Mouse (Mus musculus) liver, adult 2 months (tissue): ENCODE data around the gene Kcnj15. TPM values are rescaled to one million over a fixed set of nuclear protein-coding genes. Genes with fewer than 3 reads are reported as not detected.
A peak's percentile ranks its signal among the peaks of the same experiment; 100 is the strongest.

Source experiments
- DNase-seq: peaks from one replicate; pipeline ENCODE4 v3.0.0-alpha.2; 2011; ENCODE audit warnings: low read depth, low spot score; ENCODE audit errors: extremely low read depth
- H3K27ac ChIP-seq: fragments of 200-500 bp; replicated peaks from 2 replicates; pipeline ENCODE4 v1.5.1; 2012; ENCODE audit warnings: low read depth, mild to moderate bottlenecking, control low read depth, inconsistent platforms, low read length; ENCODE audit not compliant: insufficient read depth
- H3K27me3 ChIP-seq: fragments of 200-500 bp; 2 replicates; pipeline ENCODE4 v1.6.1; 2012; ENCODE audit warnings: mild to moderate bottlenecking, moderate library complexity, low read length, inconsistent platforms; ENCODE audit not compliant: control insufficient read depth, insufficient read depth
- H3K36me3 ChIP-seq: fragments of 200-500 bp; 2 replicates; pipeline ENCODE4 v1.6.1; 2012; ENCODE audit warnings: low read length, inconsistent platforms; ENCODE audit not compliant: control insufficient read depth, insufficient read depth
- H3K4me1 ChIP-seq: fragments of 200-500 bp; 2 replicates; pipeline ENCODE4 v1.6.1; 2011; ENCODE audit warnings: low read length; ENCODE audit not compliant: control insufficient read depth, insufficient read depth
- H3K4me3 ChIP-seq: fragments of 200-500 bp; 2 replicates; pipeline ENCODE4 v1.5.1; 2011; ENCODE audit warnings: low read depth, mild to moderate bottlenecking, control low read depth, low read length, moderate library complexity; ENCODE audit not compliant: insufficient read depth
- H3K79me2 ChIP-seq: fragments of 200-500 bp; 2 replicates; pipeline ENCODE4 v1.6.1; 2012; ENCODE audit warnings: inconsistent platforms, mild to moderate bottlenecking, low read length, moderate library complexity; ENCODE audit not compliant: control insufficient read depth, insufficient read depth
- H3K9ac ChIP-seq: fragments of 200-500 bp; 2 replicates; pipeline ENCODE4 v1.6.1; 2012; ENCODE audit warnings: low read depth, mild to moderate bottlenecking, control low read depth, inconsistent platforms, low read length
- CTCF ChIP-seq: fragments of 200-500 bp; IDR thresholded peaks from 2 replicates; pipeline ENCODE4 v1.5.1; 2011; ENCODE audit warnings: low read depth, low read length, control low read depth
- POLR2A ChIP-seq: fragments of 200-500 bp; IDR thresholded peaks from 2 replicates; pipeline ENCODE4 v1.6.1; 2011; ENCODE audit warnings: low read length, control low read depth; ENCODE audit not compliant: insufficient read depth; ENCODE audit errors: extremely low read depth
- WGBS: fragments of 180-500 bp; shearing (Covaris S2); methylation state at CpG from one replicate; pipeline ENCODE4 v1.1.7; 2018; 5-methylcytosine and 5-hydroxymethylcytosine counted together
- polyA plus RNA-seq: library from polyadenylated mRNA; depleted of rRNA; stranded (reverse); fragments of >200 nt; gene quantifications from 2 replicates; pipeline ENCODE4 v1.2.3, GENCODE M21; 2012
- total RNA-seq: library from RNA; depleted of rRNA; stranded (reverse); fragments of >200 nt; gene quantifications from 2 replicates; pipeline ENCODE4 v1.2.3, GENCODE M21; 2014

The Kcnj15 gene
- total and polyA plus RNA-seq, 2 experiments: 0.06 to 0.18 TPM

DNA sequence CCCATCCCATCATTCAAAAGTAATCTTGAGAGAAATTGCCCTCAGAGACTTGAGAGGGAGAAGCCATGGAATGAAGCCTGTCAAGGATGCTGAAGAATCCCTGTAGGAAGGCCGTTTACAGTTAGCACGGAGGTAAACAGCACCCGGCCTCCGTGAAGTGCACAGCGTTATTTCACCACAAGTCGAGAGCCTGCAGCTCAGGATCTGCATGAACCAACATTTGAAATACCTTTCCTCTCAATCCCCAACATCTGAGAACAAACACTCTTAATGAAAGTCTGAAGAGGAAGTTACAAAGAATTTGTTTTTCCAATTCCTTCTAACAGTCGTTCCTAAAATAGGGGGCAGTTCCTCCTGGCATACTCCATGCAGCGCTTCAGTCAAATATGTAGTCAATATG lies 33.9 kb upstream of the Kcnj15 start:
- no peak for DNase-seq
- no peaks in the 10 kb centered on the region for H3K79me2 ChIP-seq
- 65% methylated on average over 8 of the region's 8 CpGs for WGBS
- no peak overlapping the region for H3K27ac ChIP-seq
- no peak for TF ChIP-seq CTCF
- TF ChIP-seq POLR2A: no peak
- H3K36me3 ChIP-seq: no peaks in the 10 kb centered on the region
- H3K4me1 ChIP-seq: no peaks in the 10 kb centered on the region
- no peaks in the 10 kb centered on the region for H3K27me3 ChIP-seq
- H3K4me3 ChIP-seq: no peak overlapping the region
- no peak overlapping the region for H3K9ac ChIP-seq

DNA sequence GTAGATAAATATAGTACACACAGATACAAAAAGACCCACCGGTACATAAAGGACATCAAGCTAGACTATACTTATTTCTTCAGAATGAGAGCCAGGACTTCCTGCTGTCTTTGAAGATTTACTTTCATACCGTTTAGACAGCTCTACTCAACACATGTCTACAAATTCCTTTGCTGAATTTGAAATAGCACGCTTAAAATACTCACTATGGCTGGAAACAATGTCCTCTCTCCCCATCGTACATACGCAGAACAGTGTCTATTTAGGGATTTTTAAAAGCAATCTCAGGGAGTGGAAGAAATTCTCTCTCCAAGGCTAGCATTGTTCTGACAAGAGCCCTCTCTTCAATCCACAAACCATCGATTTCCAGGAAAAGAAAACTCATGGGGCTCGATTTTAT lies 32.1 kb upstream of the Kcnj15 start:
- Histone ChIP-seq H3K27ac (no peak overlapping the region), H3K79me2 (no peaks in the 10 kb centered on the region), H3K4me1 (no peaks in the 10 kb centered on the region), H3K4me3 (no peak overlapping the region), H3K9ac (no peak overlapping the region), H3K27me3 (no peaks in the 10 kb centered on the region), H3K36me3 (no peaks in the 10 kb centered on the region)
- 80% methylated on average over 7 of the region's 7 CpGs for WGBS
- TF ChIP-seq POLR2A: no peak
- DNase-seq: no peak

DNA sequence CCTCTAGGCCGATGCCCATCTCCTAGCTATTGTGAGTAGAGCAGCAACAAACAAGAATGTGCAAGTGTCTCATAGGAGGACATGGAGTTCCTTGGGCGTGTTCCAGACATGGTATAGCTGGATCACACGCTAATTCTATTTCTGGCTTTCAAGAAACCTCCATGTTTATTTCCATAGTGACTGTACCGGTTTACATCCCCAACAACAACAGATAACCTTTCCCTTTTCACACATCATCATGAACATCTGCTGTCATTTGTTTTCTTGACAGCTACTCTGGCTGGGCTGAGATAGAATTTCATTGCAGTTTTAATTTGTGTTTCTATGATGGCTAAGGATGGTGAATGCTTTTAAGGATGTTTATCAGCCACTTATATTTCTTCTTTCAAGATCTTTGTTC lies 25.6 kb upstream of the Kcnj15 start:
- Histone ChIP-seq H3K27ac (no peak overlapping the region), H3K9ac (no peak overlapping the region), H3K4me3 (no peak overlapping the region), H3K27me3 (no peaks in the 10 kb centered on the region), H3K36me3 (no peaks in the 10 kb centered on the region), H3K4me1 (no peaks in the 10 kb centered on the region), H3K79me2 (no peaks in the 10 kb centered on the region)
- WGBS: 76% methylated on average over 4 of the region's 4 CpGs
- no peak for TF ChIP-seq CTCF
- no peak for TF ChIP-seq POLR2A
- DNase-seq: no peak

DNA sequence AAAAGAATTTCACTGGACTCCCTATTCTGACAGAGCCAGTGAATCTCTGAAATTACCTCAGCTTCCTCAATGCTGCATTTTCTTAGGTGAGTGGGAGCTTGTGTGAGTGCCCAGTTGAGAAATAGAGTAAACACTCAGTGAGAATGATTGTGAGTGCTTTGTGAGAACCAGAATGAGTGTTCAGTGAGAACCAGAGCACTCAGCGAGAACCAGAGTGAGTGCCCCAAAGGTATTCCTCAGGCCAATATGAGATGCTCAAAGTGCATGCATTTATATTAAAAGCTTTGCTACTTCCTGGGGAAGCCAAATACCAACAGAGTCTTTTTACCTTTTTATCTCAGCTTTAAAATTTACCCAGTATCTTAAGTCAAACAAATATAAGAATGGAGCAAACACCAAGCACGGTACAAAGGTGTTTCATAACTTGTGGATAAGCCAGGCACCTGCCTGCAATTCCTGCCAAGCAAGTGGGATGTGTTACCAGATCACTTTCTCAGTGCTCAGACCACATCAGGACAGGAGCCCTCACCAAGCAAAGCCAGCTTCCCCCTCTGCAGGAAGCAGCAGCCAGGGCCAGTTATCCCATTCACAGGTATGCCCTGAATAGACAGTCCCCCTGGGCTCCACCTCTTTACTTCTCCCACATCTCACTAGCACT lies 22.3 kb upstream of the Kcnj15 start:
- Histone ChIP-seq H3K9ac (no peak overlapping the region), H3K36me3 (no peaks in the 10 kb centered on the region), H3K4me1 (no peaks in the 10 kb centered on the region), H3K79me2 (no peaks in the 10 kb centered on the region), H3K27ac (no peak overlapping the region), H3K27me3 (no peaks in the 10 kb centered on the region), H3K4me3 (no peak overlapping the region)
- TF ChIP-seq CTCF (no peak), POLR2A (no peak)
- peak; percentile 2 for DNase-seq
- WGBS: 55% methylated on average over 2 of the region's 2 CpGs

DNA sequence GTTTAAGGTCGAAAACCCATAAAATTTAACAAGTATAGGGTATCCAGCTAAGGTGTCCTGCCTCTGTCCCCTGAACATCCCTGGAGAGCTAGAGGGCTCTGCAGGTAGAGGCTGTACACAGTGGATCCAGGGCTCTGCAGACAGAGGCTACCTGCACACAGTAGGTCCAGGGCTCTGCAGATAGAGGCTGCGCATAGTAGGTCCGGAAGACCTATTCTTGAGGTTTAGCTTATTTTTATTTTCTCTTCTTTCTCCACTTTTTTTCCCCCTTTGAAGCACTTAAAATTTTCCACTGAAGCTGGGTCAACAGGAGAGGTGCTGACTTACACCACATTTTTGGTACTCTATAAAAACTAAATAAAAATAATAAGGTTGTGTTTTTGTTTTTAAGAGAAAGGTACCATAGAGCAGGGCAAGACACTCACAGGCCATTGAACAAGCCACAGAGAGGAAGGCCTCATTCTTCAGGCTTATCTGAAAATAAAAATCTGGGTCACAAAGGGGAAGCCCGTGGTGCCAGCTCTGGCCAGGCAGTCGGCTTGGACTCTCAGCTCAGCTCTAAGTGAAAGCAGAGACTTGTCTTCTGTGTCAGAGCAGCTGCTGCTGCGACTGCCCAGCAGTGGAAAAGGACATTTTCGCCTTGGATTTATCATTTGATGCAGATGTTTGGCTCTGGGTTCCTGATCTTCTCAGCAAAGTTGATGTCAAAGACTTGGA lies 18.0 kb upstream of the Kcnj15 start:
- TF ChIP-seq POLR2A (no peak), CTCF (no peak)
- 75% methylated on average over 7 of the region's 7 CpGs for WGBS
- Histone ChIP-seq H3K27ac (no peak overlapping the region), H3K27me3 (no peaks in the 10 kb centered on the region), H3K79me2 (no peaks in the 10 kb centered on the region), H3K36me3 (no peaks in the 10 kb centered on the region), H3K4me3 (no peak overlapping the region), H3K9ac (no peak overlapping the region), H3K4me1 (peaks cover 10% of the 10 kb centered on the region; the same call in 1 of the 2 replicates)
- DNase-seq: no peak

- 32% methylated on average over 5 of the region's 5 CpGs for WGBS
- Histone ChIP-seq H3K4me3 (no peak overlapping the region), H3K27ac (no peak overlapping the region), H3K27me3 (no peaks in the 10 kb centered on the region), H3K9ac (no peak overlapping the region), H3K36me3 (no peaks in the 10 kb centered on the region), H3K4me1 (peaks cover 10% of the 10 kb centered on the region; the same call in 1 of the 2 replicates), H3K79me2 (no peaks in the 10 kb centered on the region)
- no peak for TF ChIP-seq CTCF
- peak; percentile 39 for DNase-seq
Observed at GRCm38 (mm10) chr16:95240688-95241087, 16.7 kb upstream of the Kcnj15 start.
